Mouse (Mus musculus) thymus, postnatal 4 days (tissue): ENCODE results near the gene Kcnd3.

Experiments used
- DNase-seq: peaks from one replicate; pipeline ENCODE4 v3.0.0; 2021

The Kcnd3 gene

GRCm38 (mm10) chr3:105704031-105705008 is 252.2 kb downstream of the Kcnd3 start, which contains the start of gene Inka2:
TSS of gene Inka2 (plus strand) at chr3:105704599.
- DNase-seq, result peak; percentile 83

- peak; percentile 65 for DNase-seq
These were observed 253.0 kb downstream of the Kcnd3 start for GRCm38 (mm10) chr3:105705061-105705549.

- DNase-seq, result no peak
These were observed 253.4 kb downstream of the Kcnd3 start for GRCm38 (mm10) chr3:105705561-105705960.

GRCm38 (mm10) chr3:105706366-105707020 is 254.4 kb downstream of the Kcnd3 start:
- no peak for DNase-seq

- DNase-seq, result no peak
These were observed 255.5 kb downstream of the Kcnd3 start for GRCm38 (mm10) chr3:105707590-105707989.

- DNase-seq, result no peak
These were observed 258.1 kb downstream of the Kcnd3 start for GRCm38 (mm10) chr3:105710246-105710645.

- DNase-seq, result no peak
These were observed 259.6 kb downstream of the Kcnd3 start for GRCm38 (mm10) chr3:105711741-105712140.

GRCm38 (mm10) chr3:105712827-105713226 is 260.7 kb downstream of the Kcnd3 start:
- no peak for DNase-seq

- DNase-seq, result no peak
These were observed 262.1 kb downstream of the Kcnd3 start for GRCm38 (mm10) chr3:105714091-105714819.

GRCm38 (mm10) chr3:105714820-105715167 is 262.7 kb downstream of the Kcnd3 start:
- DNase-seq, result no peak

- no peak for DNase-seq
These were observed 264.3 kb downstream of the Kcnd3 start for GRCm38 (mm10) chr3:105716353-105717000.

- DNase-seq, result no peak
These were observed 265.9 kb downstream of the Kcnd3 start for GRCm38 (mm10) chr3:105717856-105718555.

- DNase-seq, result no peak
These were observed 266.6 kb downstream of the Kcnd3 start for GRCm38 (mm10) chr3:105718746-105719145.

- no peak for DNase-seq
These were observed 267.8 kb downstream of the Kcnd3 start for GRCm38 (mm10) chr3:105719979-105720378.

- DNase-seq, result no peak
These were observed 268.4 kb downstream of the Kcnd3 start for GRCm38 (mm10) chr3:105720514-105720913.

- DNase-seq, result no peak
These were observed 269.6 kb downstream of the Kcnd3 start for GRCm38 (mm10) chr3:105721681-105722201.

GRCm38 (mm10) chr3:105722510-105722909 is 270.4 kb downstream of the Kcnd3 start:
- no peak for DNase-seq
